Mouse (Mus musculus): ENCODE data around the gene Junb.

The Junb gene

DNA sequence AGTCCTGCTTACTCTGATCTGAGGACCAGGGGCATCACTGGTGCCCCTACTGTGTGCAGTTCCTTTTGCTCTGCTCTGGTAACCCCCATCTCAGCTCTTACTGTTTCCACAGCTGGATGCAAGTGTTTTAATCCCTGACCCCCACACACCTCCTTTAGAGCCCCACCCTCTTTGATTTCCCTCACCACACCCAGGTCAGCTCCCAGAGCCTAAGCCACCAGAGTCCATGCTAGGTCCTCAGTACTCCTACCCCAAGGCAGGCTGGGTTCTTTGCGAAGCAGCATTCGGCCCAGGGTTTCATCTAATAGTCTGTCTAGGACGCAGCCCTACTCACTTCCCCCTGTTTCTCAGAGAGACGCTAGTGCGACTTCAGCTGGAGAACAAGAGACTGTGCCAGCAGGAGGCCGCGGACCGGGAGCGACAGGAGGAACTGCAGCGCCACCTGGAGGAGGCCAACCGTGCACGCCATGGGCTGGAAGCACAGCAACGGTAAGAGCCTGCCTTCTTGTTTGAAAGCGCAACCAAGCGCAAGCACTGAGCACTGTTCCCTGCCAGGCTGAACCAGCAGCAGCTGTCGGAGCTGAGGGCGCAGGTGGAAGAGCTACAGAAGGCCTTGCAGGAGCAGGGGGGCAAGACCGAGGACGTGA lies 19.3 kb upstream of the Junb start:
- Histone ChIP-seq H3K27me3 (ENCODE audit: control insufficient read depth, insufficient read depth, low read length, poor library complexity, severe bottlenecking) (no peaks in the 10 kb centered on the region), H3K36me3 (ENCODE audit: control insufficient read depth, insufficient read depth, low read length, poor library complexity, severe bottlenecking) (no peaks in the 10 kb centered on the region)
- peak; percentile 95 for DNase-seq (ENCODE audit: low read depth, low spot score)

DNA sequence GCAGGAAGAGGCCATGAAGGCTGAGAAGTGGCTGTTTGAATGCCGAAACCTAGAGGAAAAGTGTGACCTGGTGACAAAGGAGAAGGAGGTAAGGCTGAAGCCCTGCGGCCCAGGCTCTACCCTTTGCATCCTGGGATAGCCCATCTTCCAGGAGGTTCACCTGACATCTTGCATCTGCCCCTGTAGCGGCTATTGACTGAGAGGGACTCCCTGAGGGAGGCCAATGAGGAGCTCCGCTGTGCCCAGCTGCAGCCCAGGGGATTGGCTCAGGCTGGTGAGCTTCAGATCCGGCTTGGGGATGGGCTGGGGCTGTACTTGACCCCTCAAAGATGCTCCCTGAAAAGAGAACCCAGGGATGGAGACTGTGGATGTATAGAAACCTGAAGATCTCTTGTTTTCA lies 18.5 kb upstream of the Junb start:
- DNase-seq (ENCODE audit: low read depth, low spot score), result no peak
- H3K36me3 ChIP-seq (ENCODE audit: control insufficient read depth, insufficient read depth, low read length, poor library complexity, severe bottlenecking), result no peaks in the 10 kb centered on the region
- H3K27me3 ChIP-seq (ENCODE audit: control insufficient read depth, insufficient read depth, low read length, poor library complexity, severe bottlenecking), result no peaks in the 10 kb centered on the region

DNA sequence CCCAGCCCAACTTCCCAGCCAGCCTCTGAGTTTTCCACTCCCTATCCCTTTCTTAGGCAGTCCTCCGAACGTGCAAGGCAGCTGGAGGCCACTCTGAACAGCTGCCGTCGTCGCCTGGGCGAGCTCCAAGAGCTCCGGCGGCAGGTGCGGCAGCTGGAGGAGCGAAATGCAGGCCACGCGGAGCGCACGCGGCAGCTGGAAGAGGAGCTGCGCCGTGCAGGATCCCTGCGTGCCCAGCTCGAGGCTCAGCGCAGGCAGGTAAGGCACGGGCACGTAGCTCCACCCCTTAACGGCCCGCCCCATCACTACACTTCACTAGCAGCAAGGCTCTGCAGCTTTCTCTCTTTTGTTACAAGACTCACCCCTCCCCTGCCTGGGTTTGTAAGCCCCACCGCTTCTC lies 17.2 kb upstream of the Junb start:
- no peaks in the 10 kb centered on the region for H3K27me3 ChIP-seq (ENCODE audit: control insufficient read depth, insufficient read depth, low read length, poor library complexity, severe bottlenecking)
- no peaks in the 10 kb centered on the region for H3K36me3 ChIP-seq (ENCODE audit: control insufficient read depth, insufficient read depth, low read length, poor library complexity, severe bottlenecking)
- DNase-seq (ENCODE audit: low read depth, low spot score), result no peak

DNA sequence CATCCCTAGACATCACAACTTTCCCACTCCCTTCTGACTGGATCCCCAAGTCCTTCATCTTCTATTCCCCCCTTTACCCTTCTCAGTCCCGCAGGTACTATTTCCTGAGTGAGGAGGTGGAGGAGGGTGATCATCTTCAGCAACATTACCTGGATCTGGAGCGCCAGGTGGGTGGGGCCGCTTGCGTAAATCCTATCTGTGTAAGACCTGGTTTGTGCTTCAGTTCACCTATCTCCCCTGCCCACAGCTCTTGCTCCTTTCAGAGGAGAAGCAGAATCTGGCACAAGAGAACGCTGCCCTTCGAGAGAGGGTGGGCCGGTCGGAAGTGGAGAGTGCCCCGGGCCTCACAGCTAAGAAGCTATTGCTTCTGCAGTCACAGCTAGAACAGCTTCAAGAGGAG lies 15.9 kb upstream of the Junb start:
- Histone ChIP-seq H3K27me3 (ENCODE audit: control insufficient read depth, insufficient read depth, low read length, poor library complexity, severe bottlenecking) (no peaks in the 10 kb centered on the region), H3K36me3 (ENCODE audit: control insufficient read depth, insufficient read depth, low read length, poor library complexity, severe bottlenecking) (no peaks in the 10 kb centered on the region)
- DNase-seq (ENCODE audit: low read depth, low spot score), result no peak

DNA sequence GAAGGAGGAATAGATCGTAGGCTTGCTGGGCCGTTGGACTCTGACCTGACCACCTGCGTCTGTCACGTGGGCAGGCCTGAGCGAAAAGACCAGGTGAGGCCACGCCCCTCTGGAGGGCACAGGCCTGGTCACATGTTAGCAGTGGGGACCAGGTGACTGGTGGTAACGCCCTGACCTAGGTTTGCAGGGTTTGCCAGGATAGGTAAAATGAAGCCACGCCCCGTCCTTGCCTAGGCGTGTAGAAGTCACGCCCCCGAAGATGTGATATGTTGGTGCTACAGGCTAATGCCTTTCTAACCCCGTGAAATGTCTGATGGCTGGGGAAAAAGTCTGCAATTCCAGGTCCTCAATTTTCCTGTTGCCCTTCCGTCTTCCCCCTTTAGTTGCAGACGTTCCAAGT lies 12.3 kb upstream of the Junb start:
- peak; percentile 79 for DNase-seq (ENCODE audit: low read depth, low spot score)
- no peaks in the 10 kb centered on the region for H3K36me3 ChIP-seq (ENCODE audit: control insufficient read depth, insufficient read depth, low read length, poor library complexity, severe bottlenecking)
- no peaks in the 10 kb centered on the region for H3K27me3 ChIP-seq (ENCODE audit: control insufficient read depth, insufficient read depth, low read length, poor library complexity, severe bottlenecking)

DNA sequence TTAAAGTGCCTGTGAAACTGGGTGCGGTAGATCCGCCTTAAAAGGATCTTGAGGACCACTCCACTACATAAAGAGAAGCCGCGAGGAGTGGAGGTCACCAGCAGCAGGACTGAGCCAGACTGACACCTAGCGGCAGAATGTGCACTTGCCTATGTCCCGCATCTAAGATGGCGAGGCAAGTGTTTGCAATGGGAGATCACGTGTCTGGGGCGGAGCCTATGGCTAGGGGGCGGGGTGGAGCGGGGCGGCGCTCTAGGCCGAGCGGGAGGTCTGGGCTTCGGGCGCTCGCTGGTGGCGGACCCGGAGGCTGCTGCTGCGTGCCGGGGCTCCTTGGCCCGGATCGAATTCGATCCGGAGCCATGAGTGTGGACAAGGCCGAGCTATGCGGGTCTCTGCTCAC lies 11.8 kb upstream of the Junb start, which contains the start of gene Hook2:
TSS of gene Hook2 (plus strand) at position 255 of the 400 bp plus-strand sequence.
- H3K27me3 ChIP-seq (ENCODE audit: control insufficient read depth, insufficient read depth, low read length, poor library complexity, severe bottlenecking), result no peaks in the 10 kb centered on the region
- DNase-seq (ENCODE audit: low read depth, low spot score), result peak; percentile 100
- H3K36me3 ChIP-seq (ENCODE audit: control insufficient read depth, insufficient read depth, low read length, poor library complexity, severe bottlenecking), result no peaks in the 10 kb centered on the region

DNA sequence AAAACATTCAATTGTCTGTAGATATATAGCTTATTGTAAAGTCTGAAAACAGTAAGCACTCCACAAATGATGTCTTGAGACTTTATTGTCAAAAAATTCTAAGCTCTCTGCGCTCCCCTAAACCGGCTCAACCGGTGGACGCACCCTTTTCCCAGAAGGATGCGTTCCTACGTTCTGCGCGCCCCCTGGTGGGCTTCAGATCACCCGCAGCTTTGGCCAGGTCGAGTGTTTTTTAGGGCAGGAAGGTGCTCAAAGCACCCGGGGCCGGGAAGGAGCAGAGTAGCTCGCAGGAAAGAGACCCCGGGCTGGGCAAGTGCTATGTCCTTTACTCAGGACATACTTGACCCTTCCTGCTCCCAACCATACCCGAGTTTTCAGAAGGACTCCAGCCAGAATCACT lies 11.3 kb upstream of the Junb start:
- Histone ChIP-seq H3K27me3 (ENCODE audit: control insufficient read depth, insufficient read depth, low read length, poor library complexity, severe bottlenecking) (no peaks in the 10 kb centered on the region), H3K36me3 (ENCODE audit: control insufficient read depth, insufficient read depth, low read length, poor library complexity, severe bottlenecking) (no peaks in the 10 kb centered on the region)
- peak; percentile 90 for DNase-seq (ENCODE audit: low read depth, low spot score)

DNA sequence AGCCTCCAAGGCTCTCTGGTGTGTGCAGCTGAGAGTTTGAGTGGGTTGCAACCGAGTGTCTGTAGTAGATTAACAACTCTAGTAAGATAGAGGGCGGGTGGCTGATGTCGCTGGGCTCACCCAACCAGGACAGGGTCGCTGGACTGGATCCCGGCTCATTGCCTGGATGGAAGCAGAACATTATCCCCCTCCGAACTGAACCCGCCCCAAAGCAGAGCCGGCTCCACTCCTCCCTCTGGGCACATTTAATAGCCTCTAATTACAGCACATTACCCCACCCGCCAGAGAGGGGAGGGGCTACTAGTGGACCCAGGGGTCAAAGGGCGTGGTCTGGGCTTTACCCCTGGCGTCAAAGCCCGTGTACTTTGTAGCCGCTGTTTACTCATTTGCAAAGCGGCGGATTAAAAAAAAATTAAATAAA lies 10.8 kb upstream of the Junb start:
- peak; percentile 48 for DNase-seq (ENCODE audit: low read depth, low spot score)
- Histone ChIP-seq H3K36me3 (ENCODE audit: control insufficient read depth, insufficient read depth, low read length, poor library complexity, severe bottlenecking) (no peaks in the 10 kb centered on the region), H3K27me3 (ENCODE audit: control insufficient read depth, insufficient read depth, low read length, poor library complexity, severe bottlenecking) (no peaks in the 10 kb centered on the region)

DNA sequence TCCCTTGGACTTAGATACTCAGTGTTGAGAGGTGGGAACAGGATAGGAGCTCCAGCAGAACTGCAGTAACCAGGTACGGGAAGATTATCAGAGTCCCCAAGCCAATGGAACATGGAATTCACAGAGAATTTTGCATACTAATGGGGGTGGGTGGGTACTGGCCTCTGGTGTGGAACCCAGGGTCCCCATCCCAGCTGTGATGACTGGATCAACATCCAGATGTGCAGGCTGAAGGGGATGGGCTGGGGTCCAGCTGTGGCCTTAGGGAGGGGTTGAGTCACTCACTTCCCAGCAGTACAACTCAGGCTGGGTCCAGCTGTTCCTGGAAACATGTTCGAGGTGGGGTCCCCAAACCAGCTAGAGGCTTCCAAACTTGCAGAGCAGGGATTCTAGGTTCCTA lies 9.4 kb upstream of the Junb start:
- no peaks in the 10 kb centered on the region for H3K27me3 ChIP-seq (ENCODE audit: control insufficient read depth, insufficient read depth, low read length, poor library complexity, severe bottlenecking)
- no peaks in the 10 kb centered on the region for H3K36me3 ChIP-seq (ENCODE audit: control insufficient read depth, insufficient read depth, low read length, poor library complexity, severe bottlenecking)
- no peak for DNase-seq (ENCODE audit: low read depth, low spot score)

DNA sequence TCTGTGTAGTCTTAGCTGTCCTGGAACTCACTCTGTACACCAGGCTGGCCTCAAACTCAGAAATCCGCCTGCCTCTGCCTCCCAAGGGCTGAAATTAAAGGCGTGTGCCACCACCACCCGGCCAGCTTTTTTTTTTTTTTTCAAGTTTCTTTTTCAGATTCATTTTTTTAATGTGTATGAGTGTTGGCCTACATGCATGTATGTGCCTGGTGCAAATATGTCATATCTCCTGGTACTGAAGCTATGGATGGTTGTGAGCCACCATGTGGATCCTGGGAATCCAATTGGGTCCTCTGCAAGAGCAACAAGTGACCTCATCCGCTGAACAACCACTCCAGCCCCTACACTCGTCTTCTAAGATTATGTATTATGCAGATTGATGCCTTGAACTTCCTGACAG lies 8.9 kb upstream of the Junb start:
- DNase-seq (ENCODE audit: low read depth, low spot score), result no peak
- H3K36me3 ChIP-seq (ENCODE audit: control insufficient read depth, insufficient read depth, low read length, poor library complexity, severe bottlenecking), result no peaks in the 10 kb centered on the region

DNA sequence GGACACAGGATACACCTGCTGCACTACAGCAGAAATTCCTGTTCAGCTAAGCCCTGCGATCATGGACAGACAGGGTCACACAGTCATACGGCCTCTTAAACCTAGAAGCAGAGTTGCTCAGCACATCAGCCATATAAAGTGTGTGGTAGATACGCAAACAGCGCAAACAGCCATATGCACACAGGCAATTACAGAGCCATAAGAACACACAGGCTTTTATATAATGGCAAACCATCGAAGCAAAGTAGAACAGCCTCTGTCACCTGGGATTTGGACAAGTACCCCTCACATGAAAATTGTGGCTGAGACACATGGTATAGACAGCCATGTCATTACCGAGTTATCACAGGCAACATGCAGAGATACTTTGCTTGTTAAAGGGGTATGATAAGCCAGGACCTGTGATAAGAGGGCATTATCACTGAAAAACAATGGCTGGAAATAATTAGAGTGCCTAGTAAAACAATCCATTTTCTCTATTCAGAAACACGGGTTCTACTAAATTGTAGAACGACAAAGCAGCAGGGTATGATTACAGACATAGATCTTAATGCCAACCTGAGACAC lies 7.9 kb upstream of the Junb start:
- Histone ChIP-seq H3K27me3 (ENCODE audit: control insufficient read depth, insufficient read depth, low read length, poor library complexity, severe bottlenecking) (no peaks in the 10 kb centered on the region), H3K36me3 (ENCODE audit: control insufficient read depth, insufficient read depth, low read length, poor library complexity, severe bottlenecking) (no peaks in the 10 kb centered on the region)
- no peak for DNase-seq (ENCODE audit: low read depth, low spot score)

More for the DNA sequence above, 8.9 kb upstream of the Junb start:
- no peaks in the 10 kb centered on the region for H3K27me3 ChIP-seq (ENCODE audit: control insufficient read depth, insufficient read depth, low read length, poor library complexity, severe bottlenecking)

DNA sequence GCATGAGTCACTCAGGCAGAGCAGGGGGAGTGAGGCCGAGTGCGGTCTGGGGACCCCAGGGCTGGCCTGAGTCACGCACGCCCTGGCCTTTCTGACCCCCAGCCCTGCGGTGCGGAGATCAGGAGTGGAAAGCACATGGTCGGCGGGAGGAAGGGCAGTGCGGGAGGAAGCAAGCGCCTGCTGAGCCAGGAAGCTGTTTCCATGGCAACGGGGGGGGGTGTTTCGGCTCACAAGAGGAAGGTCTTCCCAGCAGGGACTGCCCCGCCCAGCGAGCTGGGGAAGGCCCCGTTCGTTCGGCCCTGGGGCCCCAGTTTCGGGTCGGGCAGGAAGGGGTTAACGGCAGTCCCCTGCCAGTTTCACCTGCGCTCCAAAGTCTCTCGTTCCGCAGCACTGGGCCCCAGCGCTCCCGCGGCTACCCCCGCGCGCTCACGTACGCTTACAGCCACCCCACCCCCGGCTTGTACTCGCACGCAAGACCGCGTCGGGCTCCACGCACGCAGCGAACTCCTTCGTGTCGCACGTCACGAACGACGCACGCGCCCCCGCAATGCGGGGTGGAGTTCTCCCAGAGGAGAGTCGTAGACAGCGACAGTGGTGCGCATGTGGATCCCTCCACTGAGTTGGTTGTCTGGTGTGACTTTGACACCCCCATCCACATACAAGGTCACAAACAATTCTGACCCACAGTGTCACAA lies 7.3 kb upstream of the Junb start:
- Histone ChIP-seq H3K27me3 (ENCODE audit: control insufficient read depth, insufficient read depth, low read length, poor library complexity, severe bottlenecking) (no peaks in the 10 kb centered on the region), H3K36me3 (ENCODE audit: control insufficient read depth, insufficient read depth, low read length, poor library complexity, severe bottlenecking) (no peaks in the 10 kb centered on the region)
- DNase-seq (ENCODE audit: low read depth, low spot score), result peak; percentile 99

DNA sequence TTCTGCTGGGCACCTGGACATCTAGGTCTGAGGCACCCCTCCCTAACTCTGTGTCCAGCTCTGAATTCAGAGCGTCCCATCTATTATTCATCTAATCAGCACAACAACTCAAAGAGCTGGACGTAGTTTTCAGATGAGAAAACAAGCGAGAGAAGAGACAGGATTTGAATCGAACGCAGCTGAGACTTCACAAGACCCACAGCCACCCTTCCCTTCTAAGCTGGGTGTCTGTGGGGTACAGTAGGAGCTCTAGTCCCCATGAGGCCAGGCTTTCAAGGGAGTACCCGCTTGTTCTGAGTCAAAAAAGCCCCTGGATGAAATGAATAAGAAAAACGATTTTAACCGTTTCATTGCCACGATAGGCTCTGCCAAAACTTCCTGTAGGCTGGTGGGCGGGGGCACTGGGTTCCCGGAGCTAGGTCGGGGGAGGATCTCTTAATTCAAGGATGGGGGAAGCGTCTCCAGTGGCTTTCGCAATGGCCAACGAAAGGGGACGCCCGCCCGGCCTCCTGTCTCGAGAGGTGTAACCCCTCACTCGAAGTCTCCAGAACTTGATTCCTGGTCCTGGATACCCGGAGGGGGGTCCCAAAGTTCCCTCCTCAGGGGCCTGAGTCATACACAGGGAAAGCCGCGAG lies 6.6 kb upstream of the Junb start:
- H3K36me3 ChIP-seq (ENCODE audit: control insufficient read depth, insufficient read depth, low read length, poor library complexity, severe bottlenecking), result no peaks in the 10 kb centered on the region
- no peaks in the 10 kb centered on the region for H3K27me3 ChIP-seq (ENCODE audit: control insufficient read depth, insufficient read depth, low read length, poor library complexity, severe bottlenecking)
- no peak for DNase-seq (ENCODE audit: low read depth, low spot score)

DNA sequence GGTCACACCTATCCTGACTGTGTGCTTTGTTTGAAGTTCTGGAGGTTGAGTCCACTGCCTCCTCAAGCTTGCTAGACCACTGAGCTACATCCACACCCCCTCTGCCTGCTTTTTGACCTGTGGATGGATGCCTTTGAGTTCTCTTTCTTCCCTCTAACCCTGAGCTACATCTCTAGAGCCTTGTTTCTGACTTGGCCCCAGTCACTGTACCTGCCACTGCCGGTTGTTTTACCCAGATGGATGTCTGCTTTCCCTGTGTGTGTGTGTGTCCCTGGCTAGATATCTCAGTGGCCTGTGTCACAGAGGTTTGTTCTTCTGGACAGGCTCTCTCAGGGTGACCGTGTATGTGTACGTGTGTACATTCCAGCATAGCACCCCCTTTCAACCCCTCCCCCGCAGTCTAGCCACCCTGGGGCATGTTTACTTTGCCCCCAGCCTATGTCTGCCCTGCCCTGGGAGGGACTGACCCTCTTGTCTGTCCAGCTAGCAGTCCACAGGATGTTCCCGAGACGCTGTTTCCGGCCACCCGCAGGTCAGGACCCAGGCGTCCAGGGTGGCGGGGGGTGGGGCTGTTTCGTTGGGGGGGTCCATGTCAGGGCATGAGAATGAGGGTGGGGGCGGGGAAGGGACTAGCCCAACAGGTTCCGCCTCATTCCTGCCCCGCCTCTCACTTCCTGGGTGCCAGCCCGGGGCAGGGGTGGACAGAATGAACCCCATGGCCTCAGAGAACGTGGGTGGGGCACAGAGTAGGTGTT lies 6.0 kb upstream of the Junb start:
- H3K27me3 ChIP-seq (ENCODE audit: control insufficient read depth, insufficient read depth, low read length, poor library complexity, severe bottlenecking), result no peaks in the 10 kb centered on the region
- peak; percentile 72 for DNase-seq (ENCODE audit: low read depth, low spot score)

More for the DNA sequence above, 6.0 kb upstream of the Junb start:
- no peaks in the 10 kb centered on the region for H3K36me3 ChIP-seq (ENCODE audit: control insufficient read depth, insufficient read depth, low read length, poor library complexity, severe bottlenecking)
